Mouse (Mus musculus) mouse embryonic stem cell (cell line): ENCODE data around the gene Maneal.

Experiments used
- in situ Hi-C, 2 experiments: fragments of 300-500 bp; cut with MboI; formaldehyde crosslinking; loops; 1 replicate in 1 of 2; 3 replicates in 1 of 2; pipeline ENCODE4 v1.14.3; 2019 to 2020; ENCODE audit warnings: low sequenced_read_pairs in 2 of 2, low pct_unique_long_range_greater_than_20kb in 1 of 2, mixed read lengths in 1 of 2; ENCODE audit not compliant: unreplicated experiment in 1 of 2

Gene Maneal

GRCm38 (mm10) chr4:124808511-124808910 is 53.5 kb downstream of the Maneal start:
- in situ Hi-C loops = no loop called here
